Mouse (Mus musculus): ENCODE measurements at regions not wholly inside any gene's neighbourhood (a gene's known extent, or its start where the extent isn't known, plus 50 kb on each side); places are given as distances from the start of the nearest gene placed in this dataset.
A peak's percentile ranks its signal among the peaks of the same experiment; 100 is the strongest.

DNA sequence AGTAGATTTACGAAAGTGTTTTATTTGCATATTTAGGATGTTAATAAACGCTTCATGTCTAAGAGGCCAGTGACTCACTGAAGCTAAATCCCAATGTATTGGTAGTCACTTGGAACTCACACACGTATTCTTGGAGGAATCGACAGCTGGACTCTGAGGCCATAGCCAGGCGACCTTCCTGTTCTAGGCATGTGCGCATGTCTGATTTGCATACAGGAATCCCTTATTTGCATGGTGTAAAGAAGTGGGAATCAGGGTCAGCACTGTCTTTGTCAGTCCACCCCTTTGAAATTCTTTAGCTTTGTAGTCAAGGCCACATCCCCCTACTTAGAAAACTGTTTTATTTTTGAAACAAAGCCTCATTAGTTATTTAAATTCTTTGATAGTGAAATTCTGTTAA lies 308.4 kb downstream of the Fat4 start:
- ATAC-seq (no peak), DNase-seq (ENCODE audit: low spot score) (no peak)
- WGBS: 64% methylated on average over 6 of the region's 6 CpGs
- Histone ChIP-seq H3K27me3 (ENCODE audit: insufficient read depth, low read length) (no peaks in the 10 kb centered on the region), H3K9me3 (ENCODE audit: low read length) (no peaks in the 10 kb centered on the region), H3K4me2 (ENCODE audit: low read depth, low read length) (no peak overlapping the region), H3K36me3 (ENCODE audit: insufficient read depth, low read length) (no peaks in the 10 kb centered on the region), H3K4me3 (ENCODE audit: low read length) (no peak overlapping the region), H3K27ac (no peak overlapping the region), H3K9ac (replicated peaks; ENCODE audit: low read length) (no peak overlapping the region), H3K4me1 (ENCODE audit: insufficient read depth, low read length) (no peaks in the 10 kb centered on the region)
- TF ChIP-seq CTCF (IDR thresholded peaks at IDR 0.05; ENCODE audit: low read depth): no peak

GRCm38 (mm10) chr3:39202662-39203061 lies 315.9 kb downstream of the Fat4 start:
- DNase-seq (ENCODE audit: low spot score) (no peak), ATAC-seq (no peak)
- TF ChIP-seq CTCF (IDR thresholded peaks at IDR 0.05; ENCODE audit: low read depth): no peak
- Histone ChIP-seq H3K36me3 (ENCODE audit: insufficient read depth, low read length) (no peaks in the 10 kb centered on the region), H3K4me1 (ENCODE audit: insufficient read depth, low read length) (no peaks in the 10 kb centered on the region), H3K9ac (replicated peaks; ENCODE audit: low read length) (no peak overlapping the region), H3K4me3 (ENCODE audit: low read length) (no peak overlapping the region), H3K4me2 (ENCODE audit: low read depth, low read length) (no peak overlapping the region), H3K27ac (no peak overlapping the region), H3K27me3 (ENCODE audit: insufficient read depth, low read length) (no peaks in the 10 kb centered on the region), H3K9me3 (ENCODE audit: low read length) (no peaks in the 10 kb centered on the region)
- 47% methylated on average over 7 of the region's 7 CpGs for WGBS

- H3K27ac ChIP-seq: no peak overlapping the region
- no peak for DNase-seq (ENCODE audit: low spot score)
- H3K4me3 ChIP-seq (ENCODE audit: low read length): no peak overlapping the region
- H3K9ac ChIP-seq (replicated peaks; ENCODE audit: low read length): no peak overlapping the region
- H3K4me1 ChIP-seq (ENCODE audit: insufficient read depth, low read length): no peaks in the 10 kb centered on the region
- WGBS: 53% methylated on average over 1 of the region's 1 CpGs
- no peak overlapping the region for H3K4me2 ChIP-seq (ENCODE audit: low read depth, low read length)
- no peaks in the 10 kb centered on the region for H3K36me3 ChIP-seq (ENCODE audit: insufficient read depth, low read length)
- TF ChIP-seq CTCF (IDR thresholded peaks at IDR 0.05; ENCODE audit: low read depth): no peak
- H3K27me3 ChIP-seq (ENCODE audit: insufficient read depth, low read length): no peaks in the 10 kb centered on the region
- no peaks in the 10 kb centered on the region for H3K9me3 ChIP-seq (ENCODE audit: low read length)
- no peak for ATAC-seq
These were observed 321.9 kb downstream of the Fat4 start for GRCm38 (mm10) chr3:39208651-39209050.

- Histone ChIP-seq H3K27ac (no peak overlapping the region), H3K4me3 (ENCODE audit: low read length) (no peak overlapping the region), H3K36me3 (ENCODE audit: insufficient read depth, low read length) (no peaks in the 10 kb centered on the region), H3K27me3 (ENCODE audit: insufficient read depth, low read length) (no peaks in the 10 kb centered on the region), H3K4me1 (ENCODE audit: insufficient read depth, low read length) (no peaks in the 10 kb centered on the region), H3K9ac (replicated peaks; ENCODE audit: low read length) (no peak overlapping the region), H3K9me3 (ENCODE audit: low read length) (no peaks in the 10 kb centered on the region), H3K4me2 (ENCODE audit: low read depth, low read length) (no peak overlapping the region)
- TF ChIP-seq CTCF (IDR thresholded peaks at IDR 0.05; ENCODE audit: low read depth): no peak
- ATAC-seq (peak; percentile 74; the same call in 1 of the 2 replicates), DNase-seq (ENCODE audit: low spot score) (peak; percentile 64)
- WGBS: 49% methylated on average over 8 of the region's 8 CpGs
These were observed 322.8 kb downstream of the Fat4 start for GRCm38 (mm10) chr3:39209382-39210165.

GRCm38 (mm10) chr3:39211670-39212069 lies 324.9 kb downstream of the Fat4 start:
- Histone ChIP-seq H3K9me3 (ENCODE audit: low read length) (no peaks in the 10 kb centered on the region), H3K27me3 (ENCODE audit: insufficient read depth, low read length) (no peaks in the 10 kb centered on the region), H3K4me1 (ENCODE audit: insufficient read depth, low read length) (no peaks in the 10 kb centered on the region), H3K27ac (no peak overlapping the region), H3K9ac (replicated peaks; ENCODE audit: low read length) (no peak overlapping the region), H3K36me3 (ENCODE audit: insufficient read depth, low read length) (no peaks in the 10 kb centered on the region), H3K4me2 (ENCODE audit: low read depth, low read length) (no peak overlapping the region), H3K4me3 (ENCODE audit: low read length) (no peak overlapping the region)
- TF ChIP-seq CTCF (IDR thresholded peaks at IDR 0.05; ENCODE audit: low read depth): no peak
- WGBS: 62% methylated on average over 5 of the region's 5 CpGs
- ATAC-seq: no peak
- DNase-seq (ENCODE audit: low spot score): no peak

DNA sequence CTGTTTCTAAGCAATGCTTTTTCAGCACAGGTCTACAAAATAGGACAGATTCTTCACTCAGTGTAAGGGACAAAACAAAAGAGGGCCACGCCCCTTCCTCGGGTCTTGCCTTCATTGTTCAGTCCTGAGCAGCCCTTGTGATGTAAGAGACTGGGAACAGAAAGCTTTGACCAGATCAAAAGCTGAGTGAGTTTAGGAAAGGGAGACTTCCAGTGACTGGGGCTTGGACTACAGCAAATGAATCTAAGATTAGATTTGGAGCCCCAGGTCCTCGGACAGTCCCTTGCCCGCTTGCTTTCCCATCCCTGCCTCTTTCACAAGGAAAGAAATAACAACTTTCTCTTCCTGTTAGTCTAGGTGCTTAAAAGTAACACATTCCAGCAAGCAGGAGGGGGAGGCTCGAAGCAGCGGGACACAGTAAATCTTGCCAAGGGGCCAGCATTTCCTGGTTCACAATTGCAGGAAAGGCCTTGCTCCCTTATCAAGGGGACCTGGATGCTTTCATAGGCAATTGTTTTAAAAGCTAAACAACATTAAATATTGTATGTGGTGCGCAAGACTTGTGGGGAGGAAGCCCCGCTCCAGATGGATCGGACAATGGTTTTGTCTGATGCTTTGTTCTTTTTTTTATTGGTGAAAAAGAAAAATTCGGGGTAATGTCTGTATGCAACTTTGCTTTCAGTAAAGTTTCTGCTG lies 333.4 kb downstream of the Fat4 start:
- H3K4me3 ChIP-seq (ENCODE audit: low read length): no peak overlapping the region
- ATAC-seq (peak; percentile 45; the same call in 1 of the 2 replicates), DNase-seq (ENCODE audit: low spot score) (no peak)
- 25% methylated on average over 10 of the region's 10 CpGs for WGBS
- no peaks in the 10 kb centered on the region for H3K27me3 ChIP-seq (ENCODE audit: insufficient read depth, low read length)
- no peak for TF ChIP-seq CTCF (IDR thresholded peaks at IDR 0.05; ENCODE audit: low read depth)
- peak overlapping the region; percentile 21; the same call in 1 of the 2 replicates for H3K4me2 ChIP-seq (ENCODE audit: low read depth, low read length)
- no peaks in the 10 kb centered on the region for H3K4me1 ChIP-seq (ENCODE audit: insufficient read depth, low read length)
- no peaks in the 10 kb centered on the region for H3K9me3 ChIP-seq (ENCODE audit: low read length)
- no peaks in the 10 kb centered on the region for H3K36me3 ChIP-seq (ENCODE audit: insufficient read depth, low read length)
- no peak overlapping the region for H3K9ac ChIP-seq (replicated peaks; ENCODE audit: low read length)
- no peak overlapping the region; the same call in 1 of the 2 replicates for H3K27ac ChIP-seq

GRCm38 (mm10) chr3:39220707-39221034 lies 333.9 kb downstream of the Fat4 start:
- ATAC-seq (0 out of 2 replicates have a peak, but pooled peaks have one; percentile 2), DNase-seq (ENCODE audit: low spot score) (peak; percentile 16)
- Histone ChIP-seq H3K27ac (no peak overlapping the region), H3K9me3 (ENCODE audit: low read length) (no peaks in the 10 kb centered on the region), H3K36me3 (ENCODE audit: insufficient read depth, low read length) (no peaks in the 10 kb centered on the region), H3K27me3 (ENCODE audit: insufficient read depth, low read length) (no peaks in the 10 kb centered on the region), H3K4me3 (ENCODE audit: low read length) (no peak overlapping the region), H3K4me2 (ENCODE audit: low read depth, low read length) (no peak overlapping the region), H3K9ac (replicated peaks; ENCODE audit: low read length) (no peak overlapping the region), H3K4me1 (ENCODE audit: insufficient read depth, low read length) (no peaks in the 10 kb centered on the region)
- WGBS: 16% methylated on average over 2 of the region's 2 CpGs
- TF ChIP-seq CTCF (IDR thresholded peaks at IDR 0.05; ENCODE audit: low read depth): peak; percentile 54
